Mouse (Mus musculus): ENCODE data around the gene Eps8l3.

- no peak for TF ChIP-seq POLR2A (IDR thresholded peaks at IDR 0.05; ENCODE audit: insufficient read length, low read depth)
- TF ChIP-seq POLR2AphosphoS2 (IDR thresholded peaks at IDR 0.05; ENCODE audit: insufficient read length, low read depth), result no peak
- TF ChIP-seq CEBPB (IDR thresholded peaks at IDR 0.05; ENCODE audit: insufficient read depth, poor library complexity, severe bottlenecking), result no peak
- no peak for TF ChIP-seq USF1 (IDR thresholded peaks at IDR 0.05; ENCODE audit: low read depth)
- TF ChIP-seq SRF (IDR thresholded peaks at IDR 0.05; ENCODE audit: control insufficient read depth, insufficient read length, low read depth), result no peak
- no peak for TF ChIP-seq MYOD1 (IDR thresholded peaks at IDR 0.05; ENCODE audit: control insufficient read depth in 1 of 3, insufficient read length in 2 of 3, low read depth in 2 of 3)
- no peak for TF ChIP-seq MAX (IDR thresholded peaks at IDR 0.05; ENCODE audit: low read depth)
- no peak for TF ChIP-seq REST (IDR thresholded peaks at IDR 0.05; ENCODE audit: insufficient read depth, insufficient read length)
- TF ChIP-seq MYOG (IDR thresholded peaks at IDR 0.05; ENCODE audit: control insufficient read depth in 1 of 3, insufficient read depth in 1 of 3, insufficient read length in 2 of 3, low read depth in 2 of 3), result no peak
- no peak for TF ChIP-seq TCF12 (IDR thresholded peaks at IDR 0.05; ENCODE audit: insufficient read depth, poor library complexity, severe bottlenecking)
- TF ChIP-seq TCF3 (IDR thresholded peaks at IDR 0.05; ENCODE audit: insufficient read length, low read depth), result no peak
Measured at GRCm38 (mm10) chr3:107940524-107940923, 63.5 kb downstream of the Eps8l3 start.
